Mouse (Mus musculus): ENCODE results near the gene Numb.
"Not testable (repeated sequence)": the region's sequence is repeated elsewhere in the genome, so short reads cannot be mapped to it uniquely, and the experiment has no call there.

The Numb gene

GRCm38 (mm10) chr12:83922724-83923485 lies 1.2 kb upstream of the Numb start:
- no peak for DNase-seq

- DNase-seq, result peak; percentile 19
Measured at GRCm38 (mm10) chr12:83920721-83921441, 853 bp downstream of the Numb start.

DNA sequence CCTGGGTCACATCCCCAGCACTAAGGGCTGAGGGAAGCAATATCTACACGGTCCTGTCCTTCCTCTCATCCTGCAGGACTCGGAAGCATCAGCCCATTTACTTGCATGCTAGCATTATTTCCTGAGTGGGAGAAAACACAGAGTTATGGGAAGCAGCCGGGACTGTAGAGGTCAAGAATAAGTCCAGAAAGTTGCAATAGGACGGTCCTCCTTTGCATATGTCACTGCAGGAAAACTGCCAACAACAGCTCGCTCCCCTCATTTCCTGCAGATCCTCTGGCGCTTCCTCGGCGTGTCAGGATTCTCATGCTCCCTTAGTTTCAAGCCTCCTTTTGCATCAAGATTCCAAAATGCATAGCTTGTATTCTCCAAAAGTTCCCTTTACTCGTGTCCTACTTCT lies 4.8 kb downstream of the Numb start:
- peak; percentile 44 for DNase-seq

GRCm38 (mm10) chr12:83914797-83915196 lies 6.9 kb downstream of the Numb start:
- DNase-seq, result no peak

GRCm38 (mm10) chr12:83914202-83914740 lies 7.5 kb downstream of the Numb start:
- no peak for DNase-seq

DNA sequence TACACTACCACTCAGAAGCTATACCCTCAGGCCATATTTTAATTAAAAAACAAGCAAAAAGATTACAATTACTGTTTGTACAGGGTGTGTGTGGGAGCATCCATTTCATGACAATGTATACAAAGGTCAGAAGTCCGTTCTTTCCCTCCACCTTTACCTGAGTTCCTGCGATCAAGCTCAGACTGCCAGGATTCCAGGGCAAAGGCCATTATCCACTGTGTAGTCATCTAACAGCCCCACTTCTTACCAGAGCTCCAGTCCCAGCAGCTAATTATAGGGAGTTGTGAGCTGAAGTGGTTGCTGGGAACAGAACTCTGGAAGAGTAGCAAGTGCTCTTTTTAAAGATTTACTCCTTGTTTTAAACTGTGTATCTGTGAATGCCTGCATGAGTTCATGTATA lies 11.3 kb downstream of the Numb start:
- DNase-seq, result no peak

DNA sequence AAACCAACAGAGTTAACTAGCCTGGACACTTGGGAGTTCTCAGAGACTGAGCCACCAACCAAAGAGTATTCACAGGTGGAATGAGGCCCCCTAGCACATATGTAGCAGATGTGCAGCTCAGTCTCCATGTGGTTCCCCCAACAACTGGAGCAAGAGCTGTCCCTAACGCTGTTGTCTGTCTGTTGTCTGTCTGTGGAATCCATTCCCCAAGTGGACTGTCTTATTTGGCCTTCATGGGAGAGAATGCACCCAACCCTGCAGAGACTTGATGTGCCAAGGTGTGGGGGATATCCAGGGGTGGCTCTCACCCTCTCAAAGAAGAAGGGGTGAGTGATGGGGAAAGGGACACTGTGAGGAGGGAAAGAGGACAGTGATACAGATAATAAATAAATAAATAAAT lies 28.8 kb downstream of the Numb start:
- DNase-seq, result no peak

DNA sequence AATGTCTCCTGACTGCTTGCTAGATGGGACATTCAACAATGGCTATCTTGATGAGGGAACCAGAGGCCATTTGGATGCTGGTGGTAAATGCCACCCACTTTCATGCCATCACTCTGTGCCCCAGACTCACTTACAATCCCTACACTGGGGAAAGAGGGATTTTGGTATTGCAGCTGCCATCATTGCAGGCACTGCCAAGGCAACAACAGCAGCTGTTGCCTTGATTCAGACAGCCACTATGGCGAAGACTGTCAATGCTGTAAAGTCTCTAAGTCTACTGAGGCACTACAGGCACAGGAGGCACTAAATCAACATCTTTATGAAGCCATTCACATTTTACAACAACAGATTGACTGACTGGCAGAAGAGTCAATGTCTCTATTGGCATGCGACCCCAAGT lies 30.5 kb downstream of the Numb start:
- DNase-seq, result no peak

- DNase-seq, result no peak
Measured at GRCm38 (mm10) chr12:83889128-83889527, 32.6 kb downstream of the Numb start.

GRCm38 (mm10) chr12:83885516-83886285 lies 36.0 kb downstream of the Numb start:
- DNase-seq, result no peak

DNA sequence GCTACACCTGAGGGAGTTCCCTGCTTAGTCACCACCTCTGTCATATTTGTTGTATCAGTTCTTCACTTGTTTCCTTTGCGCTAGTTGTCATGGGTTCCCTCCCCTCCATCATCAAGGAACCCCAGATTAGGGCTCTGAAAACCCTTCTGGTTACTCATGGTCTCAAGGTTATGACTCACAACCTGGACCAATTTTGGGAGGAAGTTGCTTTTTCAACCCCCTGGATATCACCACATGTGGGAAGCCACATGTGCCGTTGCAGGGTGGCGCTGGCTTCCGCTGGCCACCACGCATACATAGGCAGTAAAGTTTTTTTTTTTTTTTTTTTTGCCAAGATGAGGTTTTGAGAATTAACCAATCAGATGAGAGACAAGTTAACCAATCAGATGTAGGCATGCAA lies 36.7 kb downstream of the Numb start:
- DNase-seq, result not testable (repeated sequence)

- DNase-seq, result peak; percentile 10
Measured at GRCm38 (mm10) chr12:83882503-83882902, 39.2 kb downstream of the Numb start.

- no peak for DNase-seq
Measured at GRCm38 (mm10) chr12:83882088-83882487, 39.6 kb downstream of the Numb start.

- DNase-seq, result no peak
Measured at GRCm38 (mm10) chr12:83880913-83881312, 40.8 kb downstream of the Numb start.

DNA sequence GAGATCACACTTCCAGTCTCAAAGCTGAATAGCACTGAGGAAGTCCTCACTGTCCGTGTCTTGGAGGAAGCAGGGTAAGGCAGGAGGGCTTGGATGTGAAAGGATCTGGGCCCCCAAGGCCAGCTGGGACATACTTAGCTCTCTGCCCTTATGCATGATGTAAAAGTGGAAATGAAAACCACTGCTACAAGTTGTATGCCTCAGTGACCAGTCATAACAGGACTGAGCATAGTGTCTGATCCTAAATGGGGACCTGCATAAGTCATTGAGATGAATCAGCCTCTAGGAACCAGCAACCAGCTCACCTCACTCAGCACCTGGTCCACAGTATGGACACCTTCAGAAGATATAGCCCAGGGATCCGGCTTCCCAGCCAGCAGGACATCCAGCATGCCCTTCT lies 46.6 kb downstream of the Numb start:
- DNase-seq, result no peak

DNA sequence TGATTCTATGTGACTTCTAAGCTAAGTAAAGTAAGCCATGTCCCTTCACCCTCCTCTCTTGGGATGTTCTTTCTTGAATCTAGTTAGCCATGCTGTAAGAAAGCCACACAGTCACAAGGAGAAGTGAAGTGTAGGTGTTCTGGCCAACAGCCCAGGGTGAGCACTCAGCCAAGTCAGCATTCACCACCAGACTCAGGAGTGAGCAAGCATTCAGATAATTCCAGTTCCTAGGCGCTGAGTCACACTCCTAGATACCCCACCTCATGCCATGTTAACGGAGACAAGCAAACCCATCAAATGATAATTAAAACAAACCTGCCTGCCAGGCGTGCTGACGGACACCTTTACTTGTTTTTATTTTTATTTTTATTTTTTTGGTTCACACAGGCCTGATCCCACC lies 47.1 kb downstream of the Numb start:
- peak; percentile 69 for DNase-seq

GRCm38 (mm10) chr12:83864501-83864900 lies 57.2 kb downstream of the Numb start:
- no peak for DNase-seq

DNA sequence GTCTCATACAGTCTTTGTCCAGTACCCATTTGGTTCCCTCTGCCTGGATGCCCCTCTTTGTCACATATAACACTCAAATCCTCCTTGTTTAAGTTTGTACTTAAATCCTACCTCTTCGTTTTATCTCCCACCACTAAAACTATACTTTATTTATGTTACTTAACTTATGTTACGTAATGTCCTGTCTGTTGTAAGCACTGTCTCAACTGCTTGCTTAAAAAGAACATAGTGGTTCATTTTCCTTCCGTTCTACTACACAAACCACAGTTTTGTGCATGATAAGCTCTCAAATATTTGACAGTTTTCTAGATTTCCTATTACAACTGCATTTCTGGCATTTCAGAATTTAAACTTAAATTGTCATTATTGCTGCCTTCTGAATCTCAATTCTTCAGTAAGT lies 59.9 kb downstream of the Numb start:
- DNase-seq, result no peak

GRCm38 (mm10) chr12:83860688-83861087 lies 61.0 kb downstream of the Numb start:
- no peak for DNase-seq

GRCm38 (mm10) chr12:83858052-83858451 lies 63.7 kb downstream of the Numb start:
- no peak for DNase-seq

DNA sequence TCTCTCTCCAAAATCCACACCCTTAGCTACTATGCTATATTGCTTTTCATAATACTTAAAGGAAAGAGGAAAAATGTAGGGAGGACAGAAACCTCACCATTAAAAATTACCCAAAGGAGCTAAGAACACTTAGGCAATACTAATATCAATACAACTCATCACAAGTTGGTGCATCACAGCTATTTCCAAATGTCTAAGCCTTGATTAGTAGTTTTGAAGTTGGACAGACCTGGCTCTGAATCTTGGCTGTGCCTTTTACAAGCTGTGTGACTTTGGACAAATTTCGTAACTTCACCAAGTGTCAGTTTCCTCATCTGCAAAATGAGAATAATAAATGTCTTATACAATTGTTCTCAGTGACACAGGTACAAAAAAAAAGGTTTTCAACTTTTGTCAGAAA lies 66.5 kb downstream of the Numb start:
- DNase-seq, result no peak

DNA sequence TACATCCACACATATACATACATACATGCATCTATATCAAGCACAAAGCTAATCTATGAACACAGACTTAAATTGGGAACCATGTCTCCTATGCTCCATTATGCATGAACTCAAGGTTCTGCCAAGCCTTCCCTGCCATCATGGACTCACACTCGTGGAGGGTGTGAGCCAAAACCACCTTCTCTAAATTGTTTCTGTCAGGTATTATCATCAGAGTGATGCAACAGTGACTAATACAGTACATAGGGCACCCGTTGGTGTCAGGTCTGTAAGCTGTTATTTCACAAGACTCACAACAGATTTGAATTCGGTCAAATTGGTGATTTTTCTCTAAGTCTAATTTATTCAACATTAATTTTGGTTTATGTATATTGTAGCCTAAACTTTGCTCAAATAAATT lies 67.5 kb downstream of the Numb start:
- DNase-seq, result no peak

GRCm38 (mm10) chr12:83852512-83853213 lies 69.1 kb downstream of the Numb start:
- DNase-seq, result no peak
